Mouse (Mus musculus) spleen, adult 2 months (tissue): ENCODE measurements at regions not wholly inside any gene's neighbourhood (a gene's known extent, or its start where the extent isn't known, plus 50 kb on each side); places are given as distances from the start of the nearest gene placed in this dataset.

Source experiments
- DNase-seq, 2 experiments: peaks; one replicate each; pipeline versions ENCODE4 v3.0.0 to v3.0.0-alpha.2; 2012 to 2021; ENCODE audit warnings: low spot score in 2 of 2, low read depth in 1 of 2
- H3K27ac ChIP-seq: fragments of 200-500 bp; 2 replicates; pipeline ENCODE4 v1.5.1; 2012; ENCODE audit warnings: low read length, inconsistent platforms; ENCODE audit not compliant: insufficient read depth
- H3K27me3 ChIP-seq: fragments of 200-500 bp; 2 replicates; pipeline ENCODE4 v1.6.1; 2012; ENCODE audit warnings: mild to moderate bottlenecking, moderate library complexity, low read length, inconsistent platforms; ENCODE audit not compliant: control insufficient read depth, insufficient read depth
- H3K36me3 ChIP-seq: fragments of 200-500 bp; 2 replicates; pipeline ENCODE4 v1.6.1; 2012; ENCODE audit warnings: mild to moderate bottlenecking, low read length, inconsistent platforms; ENCODE audit not compliant: control insufficient read depth, insufficient read depth
- H3K4me1 ChIP-seq: fragments of 200-500 bp; 2 replicates; pipeline ENCODE4 v1.6.1; 2011; ENCODE audit warnings: inconsistent platforms; ENCODE audit not compliant: control insufficient read depth, insufficient read depth, insufficient read length
- H3K4me3 ChIP-seq: fragments of 200-500 bp; 2 replicates; pipeline ENCODE4 v1.5.1; 2011; ENCODE audit warnings: mild to moderate bottlenecking, inconsistent platforms; ENCODE audit not compliant: insufficient read depth, insufficient read length; ENCODE audit errors: extremely low read depth
- CTCF ChIP-seq: fragments of 200-500 bp; IDR thresholded peaks from 2 replicates; pipeline ENCODE4 v1.5.1; 2011; ENCODE audit warnings: mild to moderate bottlenecking, inconsistent platforms; ENCODE audit not compliant: insufficient read depth, insufficient read length, insufficient replicate concordance; ENCODE audit errors: extremely low read depth
- POLR2A ChIP-seq: fragments of 200-500 bp; IDR thresholded peaks from 2 replicates; pipeline ENCODE4 v1.6.1; 2011; ENCODE audit warnings: low read depth, low read length, inconsistent platforms
- WGBS: fragments of 180-500 bp; shearing (Covaris S2); methylation state at CpG from one replicate; pipeline ENCODE4 v1.1.7; 2018; 5-methylcytosine and 5-hydroxymethylcytosine counted together

DNA sequence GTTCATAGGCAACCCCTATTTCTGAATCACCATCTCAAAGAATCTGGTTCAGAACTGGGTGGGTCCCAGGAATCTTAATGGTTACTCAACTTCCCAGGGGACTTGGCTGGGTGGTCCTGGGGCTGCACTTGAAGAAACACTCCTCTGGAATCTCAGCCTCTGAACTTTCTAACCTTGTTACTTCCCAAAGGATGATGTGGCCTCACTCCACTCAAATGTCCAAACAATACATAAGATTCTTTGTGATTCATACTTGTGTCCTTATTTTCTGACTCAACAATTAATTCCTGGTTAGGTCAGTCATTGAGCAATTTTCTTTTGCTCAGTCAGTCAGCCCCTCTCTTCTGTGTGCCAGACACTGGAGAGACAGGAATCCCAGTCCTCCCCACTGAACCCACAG, 353.7 kb upstream of the Ubash3b start:
- Histone ChIP-seq H3K4me1 (no peaks in the 10 kb centered on the region), H3K4me3 (no peak overlapping the region), H3K27me3 (no peaks in the 10 kb centered on the region), H3K27ac (no peak overlapping the region), H3K36me3 (no peaks in the 10 kb centered on the region)
- no peak for TF ChIP-seq POLR2A
- no peak for TF ChIP-seq CTCF
- no peak for DNase-seq

DNA sequence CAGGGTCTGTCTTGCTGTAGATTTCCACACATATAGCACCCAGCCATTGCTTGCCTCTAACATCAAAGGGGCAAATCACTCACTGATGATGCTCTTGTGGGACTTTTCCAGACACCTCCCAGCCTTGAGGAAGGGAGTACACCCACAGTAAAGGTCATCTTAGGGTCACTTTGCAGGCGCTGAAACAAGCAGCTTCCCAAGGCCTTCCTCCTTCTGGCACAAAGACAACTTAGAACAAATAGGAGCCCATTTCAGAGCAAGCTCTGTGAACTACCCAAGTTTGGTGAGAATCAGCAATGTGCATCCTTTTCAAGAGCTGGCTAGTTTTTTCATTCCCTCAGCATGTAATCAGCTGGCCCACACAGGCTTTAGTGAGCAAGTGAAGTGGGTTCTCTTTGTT, 352.2 kb upstream of the Ubash3b start:
- no peak for TF ChIP-seq POLR2A
- no peak for TF ChIP-seq CTCF
- DNase-seq: no peak
- Histone ChIP-seq H3K27ac (no peak overlapping the region), H3K4me3 (no peak overlapping the region), H3K36me3 (no peaks in the 10 kb centered on the region), H3K27me3 (no peaks in the 10 kb centered on the region), H3K4me1 (no peaks in the 10 kb centered on the region)
- 79% methylated on average over 1 of the region's 1 CpGs for WGBS

DNA sequence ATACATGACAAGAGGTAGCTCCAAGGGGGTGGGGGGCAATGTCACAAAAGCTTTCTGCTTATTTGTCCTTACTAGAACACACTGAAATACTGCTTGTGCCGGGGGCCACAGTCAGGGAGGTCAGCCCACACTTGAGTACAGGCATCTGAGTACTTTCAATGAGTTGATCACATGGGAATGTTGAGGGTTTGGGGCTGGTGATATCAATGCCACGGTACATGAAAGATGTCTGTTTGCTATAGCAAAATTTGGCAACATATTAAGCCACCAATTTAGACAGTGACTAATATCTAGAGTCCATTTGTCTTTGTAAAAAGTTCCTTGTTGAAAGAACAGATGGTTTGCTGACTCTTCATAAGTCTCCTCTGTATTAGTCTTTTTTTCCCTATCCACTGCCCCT, 348.1 kb upstream of the Ubash3b start:
- WGBS: 82% methylated on average over 2 of the region's 2 CpGs
- no peaks in the 10 kb centered on the region for H3K27me3 ChIP-seq
- no peak for TF ChIP-seq CTCF
- TF ChIP-seq POLR2A: no peak
- no peak overlapping the region for H3K27ac ChIP-seq
- H3K4me3 ChIP-seq: no peak overlapping the region
- DNase-seq: no peak
- H3K4me1 ChIP-seq: no peaks in the 10 kb centered on the region
- no peaks in the 10 kb centered on the region for H3K36me3 ChIP-seq

DNA sequence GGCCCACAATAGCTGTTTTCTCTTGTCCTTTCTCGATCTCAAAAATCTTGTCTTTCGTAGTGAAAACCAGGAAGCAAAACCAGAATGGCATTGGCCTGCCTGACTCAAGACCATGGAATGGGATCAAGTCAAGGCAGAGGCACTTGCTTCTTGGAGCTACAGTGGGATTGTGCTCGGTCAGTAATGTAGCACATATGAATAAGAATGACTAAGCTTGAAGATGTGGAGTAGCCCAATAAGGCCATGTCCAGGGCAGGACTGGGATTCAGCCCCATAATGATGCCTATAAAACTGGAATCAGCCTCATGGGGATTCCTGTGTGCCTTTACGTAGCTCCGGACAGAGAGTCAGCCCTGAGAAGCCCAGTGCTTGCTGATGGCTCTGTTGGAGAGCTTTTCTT, 347.2 kb upstream of the Ubash3b start:
- no peak overlapping the region for H3K4me3 ChIP-seq
- H3K4me1 ChIP-seq: no peaks in the 10 kb centered on the region
- no peak overlapping the region for H3K27ac ChIP-seq
- no peaks in the 10 kb centered on the region for H3K27me3 ChIP-seq
- TF ChIP-seq CTCF (no peak), POLR2A (no peak)
- no peaks in the 10 kb centered on the region for H3K36me3 ChIP-seq
- 89% methylated on average over 5 of the region's 5 CpGs for WGBS
- no peak for DNase-seq

DNA sequence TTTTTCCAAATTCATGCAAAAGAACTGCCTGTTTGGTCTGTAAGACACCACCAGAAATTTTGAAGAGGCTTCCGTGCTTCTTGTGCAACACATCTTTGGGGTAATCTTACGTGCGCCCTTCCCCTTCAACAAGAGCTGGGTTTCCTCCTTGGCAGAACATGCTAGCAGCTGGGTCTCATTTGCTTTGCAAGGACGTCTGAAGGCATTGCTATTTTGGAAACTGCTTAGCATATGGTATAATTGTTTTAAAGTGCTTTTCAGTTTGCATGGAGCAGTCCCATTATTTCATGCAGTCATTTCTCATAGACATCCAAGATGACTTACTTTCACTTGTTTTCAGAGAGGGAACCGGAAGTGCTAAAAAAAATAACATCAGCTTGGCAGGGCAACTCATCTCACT, 336.8 kb upstream of the Ubash3b start:
- TF ChIP-seq POLR2A: no peak
- no peak for TF ChIP-seq CTCF
- H3K27me3 ChIP-seq: no peaks in the 10 kb centered on the region
- H3K4me1 ChIP-seq: no peaks in the 10 kb centered on the region
- 75% methylated on average over 5 of the region's 5 CpGs for WGBS
- H3K4me3 ChIP-seq: no peak overlapping the region
- H3K27ac ChIP-seq: no peak overlapping the region
- DNase-seq: no peak
- H3K36me3 ChIP-seq: no peaks in the 10 kb centered on the region

DNA sequence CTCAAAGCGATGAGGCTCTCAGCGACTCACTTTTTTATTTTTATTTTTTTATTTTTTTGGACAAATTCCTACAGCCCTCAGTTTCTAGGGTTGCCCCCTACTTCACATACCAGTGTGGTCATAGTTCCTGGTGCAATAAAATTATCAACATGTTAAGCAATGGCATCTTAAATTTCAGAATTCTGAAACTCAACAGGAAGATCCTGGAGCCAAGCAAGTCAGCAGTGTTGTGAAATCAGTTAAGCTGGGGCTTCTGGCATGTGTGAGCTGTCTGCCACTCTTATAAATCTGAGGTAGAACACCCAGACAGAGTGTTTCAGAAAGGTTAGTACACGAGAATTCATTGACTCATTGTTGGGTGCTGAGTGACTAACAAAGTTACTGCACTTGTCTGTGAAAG, 328.6 kb upstream of the Ubash3b start:
- H3K4me3 ChIP-seq: no peak overlapping the region
- WGBS: 89% methylated on average over 3 of the region's 3 CpGs
- H3K27ac ChIP-seq: no peak overlapping the region
- DNase-seq: no peak
- TF ChIP-seq POLR2A (no peak), CTCF (no peak)
- no peaks in the 10 kb centered on the region for H3K27me3 ChIP-seq
- no peaks in the 10 kb centered on the region for H3K4me1 ChIP-seq
- no peaks in the 10 kb centered on the region for H3K36me3 ChIP-seq

DNA sequence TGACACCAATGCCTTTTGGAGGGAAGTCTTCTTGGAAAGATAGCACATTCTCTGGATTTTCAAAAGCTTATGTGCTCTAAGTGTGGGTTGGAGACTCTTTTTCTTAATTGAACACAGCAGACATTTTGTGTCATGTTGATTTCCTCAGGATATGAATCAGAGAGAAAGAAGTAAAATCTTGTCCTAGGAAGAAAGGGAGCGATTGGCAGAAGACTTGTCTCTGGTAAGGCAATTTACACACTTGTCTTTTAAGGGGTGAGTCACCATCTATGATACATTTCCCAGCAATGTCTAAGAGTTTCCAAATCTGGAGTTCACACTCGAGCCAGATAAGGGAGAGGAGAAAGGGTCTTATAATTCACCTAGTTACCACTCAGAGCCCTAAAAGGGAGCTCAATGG, 326.5 kb upstream of the Ubash3b start:
- Histone ChIP-seq H3K27me3 (no peaks in the 10 kb centered on the region), H3K27ac (no peak overlapping the region), H3K36me3 (no peaks in the 10 kb centered on the region), H3K4me1 (no peaks in the 10 kb centered on the region), H3K4me3 (no peak overlapping the region)
- DNase-seq: no peak
- no peak for TF ChIP-seq POLR2A
- no peak for TF ChIP-seq CTCF
- 73% methylated on average over 2 of the region's 2 CpGs for WGBS
